Mouse (Mus musculus) hindbrain, embryonic 14.5 days (tissue): ENCODE data around the gene Fndc9. TPM values are rescaled to one million over a fixed set of nuclear protein-coding genes. Genes with fewer than 3 reads are reported as not detected.

ENCODE experiments used
- ATAC-seq: fragments of 200-750 bp; cut with Nextera tagmentation; 2 replicates; pipeline ENCODE4 v1.8.0; 2017; ENCODE audit warnings: moderate number of reproducible peaks, mild to moderate bottlenecking, moderate TSS enrichment, moderate library complexity; ENCODE audit not compliant: low FRiP score
- DNase-seq: peaks from one replicate; pipeline ENCODE4 v3.0.0-alpha.2; 2015; ENCODE audit warnings: low spot score
- H3K27ac ChIP-seq: fragments of 300-500 bp; sonication (generic); 2 replicates; pipeline ENCODE4 v1.5.1; 2014; ENCODE audit warnings: mild to moderate bottlenecking, moderate library complexity
- H3K27me3 ChIP-seq: fragments of 300-500 bp; sonication (generic); 2 replicates; pipeline ENCODE4 v1.6.1; 2014; ENCODE audit warnings: mild to moderate bottlenecking, low read length, mixed read lengths; ENCODE audit not compliant: control insufficient read depth, insufficient read depth
- H3K36me3 ChIP-seq: fragments of 300-500 bp; sonication (generic); replicated peaks from 2 replicates; pipeline ENCODE4 v1.6.1; 2014; ENCODE audit not compliant: control insufficient read depth, insufficient read depth
- H3K4me1 ChIP-seq: fragments of 300-500 bp; sonication (generic); replicated peaks from 2 replicates; pipeline ENCODE4 v1.6.1; 2014; ENCODE audit warnings: antibody characterized with exemption, low read length, mixed read lengths; ENCODE audit not compliant: control insufficient read depth, insufficient read depth
- H3K4me2 ChIP-seq: fragments of 300-500 bp; sonication (generic); replicated peaks from 2 replicates; pipeline ENCODE4 v1.6.1; 2014; ENCODE audit warnings: mild to moderate bottlenecking, moderate library complexity
- H3K4me3 ChIP-seq: fragments of 300-500 bp; sonication (generic); replicated peaks from 2 replicates; pipeline ENCODE4 v1.5.1; 2014; ENCODE audit warnings: mild to moderate bottlenecking, low read length
- H3K9ac ChIP-seq: fragments of 300-500 bp; sonication (generic); 2 replicates; pipeline ENCODE4 v1.6.1; 2014
- H3K9me3 ChIP-seq: fragments of 300-500 bp; sonication (generic); 2 replicates; pipeline ENCODE4 v1.6.1; 2016; ENCODE audit warnings: low read length; ENCODE audit not compliant: control insufficient read depth
- WGBS: fragments of 180-500 bp; shearing (Covaris S2); extraction: QIAGEN DNeasy Blood & Tissue Kit; methylation state at CpG from one replicate; pipeline ENCODE4 v1.1.7; 2014; 5-methylcytosine and 5-hydroxymethylcytosine counted together
- polyA plus RNA-seq: library from polyadenylated mRNA; unstranded; fragments of >200 nt; fragmentation: Nextera tagmentation; extraction: Ambion mirVana; gene quantifications from 2 replicates; pipeline ENCODE4 v1.2.1, GENCODE M21; 2014

Gene Fndc9
- polyA plus RNA-seq, 1 experiment from 2014 or later = 2.8 TPM

DNA sequence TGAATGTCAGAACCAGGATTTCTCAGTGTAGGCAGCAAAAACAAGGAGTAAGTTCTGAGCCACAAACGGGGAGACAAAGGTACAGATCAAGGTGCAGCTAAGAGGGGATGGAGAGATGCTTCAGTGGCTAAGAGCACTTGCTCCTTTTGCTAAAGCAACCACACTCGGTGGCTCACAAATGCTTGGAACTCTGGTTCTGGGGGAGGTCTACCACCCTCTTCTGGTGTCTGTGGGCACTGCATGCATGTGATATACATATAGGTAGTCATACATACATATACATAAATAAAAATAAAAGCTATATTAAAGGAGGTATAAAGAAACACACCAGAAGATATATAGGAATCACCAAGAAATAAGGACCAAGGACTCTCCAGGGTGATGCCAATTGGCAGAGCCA, 11.8 kb upstream of the Fndc9 start:
- no peak overlapping the region for H3K4me2 ChIP-seq
- peaks cover 11% of the 10 kb centered on the region for H3K4me1 ChIP-seq
- H3K27ac ChIP-seq = no peak overlapping the region
- DNase-seq (no peak), ATAC-seq (no peak)
- peaks cover 45% of the 10 kb centered on the region for H3K36me3 ChIP-seq
- WGBS = 86% methylated on average over 2 of the region's 2 CpGs
- no peaks in the 10 kb centered on the region for H3K27me3 ChIP-seq
- H3K9me3 ChIP-seq = no peaks in the 10 kb centered on the region
- no peak overlapping the region for H3K9ac ChIP-seq
- H3K4me3 ChIP-seq = no peak overlapping the region

DNA sequence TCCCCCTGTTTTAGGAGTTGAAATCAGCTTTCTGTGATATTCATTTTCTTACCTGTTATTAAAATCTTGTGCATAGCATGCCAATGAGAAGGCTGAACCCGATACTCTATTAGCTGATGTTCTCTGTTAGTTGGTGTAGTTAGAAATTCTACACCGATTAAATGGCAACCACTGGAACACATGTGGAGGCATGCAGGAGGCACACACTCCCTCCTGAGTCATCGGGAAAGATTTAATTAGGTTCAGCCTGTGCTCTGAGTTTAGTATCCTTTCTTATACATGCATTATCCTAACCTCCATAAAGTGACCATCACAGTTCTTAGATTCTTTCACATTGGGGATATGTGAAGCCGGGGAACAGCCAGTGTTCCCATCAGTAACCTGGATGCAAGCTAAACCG, 10.0 kb upstream of the Fndc9 start:
- no peak for DNase-seq
- Histone ChIP-seq H3K4me3 (no peak overlapping the region), H3K9me3 (no peaks in the 10 kb centered on the region), H3K4me2 (no peak overlapping the region), H3K27me3 (no peaks in the 10 kb centered on the region), H3K4me1 (no peaks in the 10 kb centered on the region; the same call in 1 of the 2 replicates), H3K9ac (no peak overlapping the region), H3K36me3 (peaks cover 60% of the 10 kb centered on the region), H3K27ac (no peak overlapping the region)
- no peak for ATAC-seq
- 87% methylated on average over 5 of the region's 5 CpGs for WGBS

DNA sequence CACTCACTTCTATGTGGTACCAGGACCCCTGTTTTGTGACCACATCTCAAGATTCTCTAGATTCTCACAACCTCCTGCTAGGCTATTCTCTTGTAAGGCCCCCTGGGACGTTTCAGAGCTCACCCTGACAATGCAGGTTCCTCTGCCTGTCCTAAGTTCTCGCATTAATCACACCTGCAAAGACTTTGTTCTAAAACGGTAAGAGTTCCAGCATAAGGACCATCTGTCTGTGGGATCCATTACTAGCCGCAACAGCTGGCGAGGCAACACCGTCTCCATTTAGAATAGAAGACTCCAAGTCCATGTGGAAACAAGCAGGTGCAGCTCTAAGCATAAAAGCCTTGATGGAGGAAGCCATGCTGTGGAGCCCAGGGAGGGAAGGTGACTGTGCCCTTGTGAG, 5.1 kb upstream of the Fndc9 start:
- Histone ChIP-seq H3K4me1 (peaks cover 4% of the 10 kb centered on the region; the same call in 1 of the 2 replicates), H3K9me3 (no peaks in the 10 kb centered on the region), H3K27ac (no peak overlapping the region), H3K27me3 (no peaks in the 10 kb centered on the region), H3K4me3 (no peak overlapping the region), H3K36me3 (peaks cover 58% of the 10 kb centered on the region), H3K9ac (no peak overlapping the region), H3K4me2 (no peak overlapping the region)
- ATAC-seq (no peak), DNase-seq (no peak)
- 54% methylated on average over 6 of the region's 6 CpGs for WGBS

DNA sequence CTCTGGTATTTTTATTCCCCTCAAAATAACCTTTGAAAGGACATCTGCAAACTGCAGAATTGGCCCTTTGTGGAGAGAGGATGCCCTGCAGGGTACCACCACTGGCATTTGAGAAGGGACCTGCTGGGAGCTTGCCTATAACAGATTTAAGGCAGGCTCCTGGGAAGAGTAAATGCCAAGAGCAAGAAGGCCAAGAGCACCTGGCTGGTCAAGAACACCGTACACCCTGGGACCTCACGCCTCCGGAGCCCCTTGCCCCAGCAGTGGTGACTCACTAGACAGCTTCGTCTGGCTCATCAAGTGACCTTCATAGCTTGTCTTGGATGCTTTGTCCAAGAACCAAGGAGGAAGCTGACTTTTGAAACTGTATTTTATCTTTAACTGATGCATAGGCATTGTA, 2.5 kb upstream of the Fndc9 start:
- no peaks in the 10 kb centered on the region for H3K27me3 ChIP-seq
- H3K9me3 ChIP-seq = no peaks in the 10 kb centered on the region
- H3K4me2 ChIP-seq = no peak overlapping the region
- ATAC-seq (no peak), DNase-seq (no peak)
- peaks cover 4% of the 10 kb centered on the region; the same call in 1 of the 2 replicates for H3K4me1 ChIP-seq
- no peak overlapping the region for H3K4me3 ChIP-seq
- WGBS = 88% methylated on average over 4 of the region's 4 CpGs
- H3K36me3 ChIP-seq = peaks cover 65% of the 10 kb centered on the region
- H3K9ac ChIP-seq = no peak overlapping the region
- H3K27ac ChIP-seq = no peak overlapping the region

GRCm38 (mm10) chr11:46233966-46234365, 1.4 kb upstream of the Fndc9 start:
- 63% methylated on average over 4 of the region's 4 CpGs for WGBS
- H3K27me3 ChIP-seq = no peaks in the 10 kb centered on the region
- no peak overlapping the region for H3K4me3 ChIP-seq
- no peak overlapping the region for H3K4me2 ChIP-seq
- no peak overlapping the region for H3K9ac ChIP-seq
- H3K27ac ChIP-seq = no peak overlapping the region; the same call in 1 of the 2 replicates
- H3K9me3 ChIP-seq = no peaks in the 10 kb centered on the region
- ATAC-seq = no peak
- peaks cover 75% of the 10 kb centered on the region for H3K36me3 ChIP-seq
- peaks cover 4% of the 10 kb centered on the region; the same call in 1 of the 2 replicates for H3K4me1 ChIP-seq
- DNase-seq = no peak

- H3K36me3 ChIP-seq = peaks cover 76% of the 10 kb centered on the region
- H3K9me3 ChIP-seq = no peaks in the 10 kb centered on the region
- 42% methylated on average over 4 of the region's 4 CpGs for WGBS
- H3K4me1 ChIP-seq = peaks cover 4% of the 10 kb centered on the region; the same call in 1 of the 2 replicates
- ATAC-seq (no peak), DNase-seq (peak; percentile 62)
- no peak overlapping the region for H3K27ac ChIP-seq
- H3K27me3 ChIP-seq = no peaks in the 10 kb centered on the region
- H3K9ac ChIP-seq = no peak overlapping the region
- no peak overlapping the region for H3K4me3 ChIP-seq
- no peak overlapping the region for H3K4me2 ChIP-seq
Measured at GRCm38 (mm10) chr11:46236976-46237375, 1.6 kb downstream of the Fndc9 start.

DNA sequence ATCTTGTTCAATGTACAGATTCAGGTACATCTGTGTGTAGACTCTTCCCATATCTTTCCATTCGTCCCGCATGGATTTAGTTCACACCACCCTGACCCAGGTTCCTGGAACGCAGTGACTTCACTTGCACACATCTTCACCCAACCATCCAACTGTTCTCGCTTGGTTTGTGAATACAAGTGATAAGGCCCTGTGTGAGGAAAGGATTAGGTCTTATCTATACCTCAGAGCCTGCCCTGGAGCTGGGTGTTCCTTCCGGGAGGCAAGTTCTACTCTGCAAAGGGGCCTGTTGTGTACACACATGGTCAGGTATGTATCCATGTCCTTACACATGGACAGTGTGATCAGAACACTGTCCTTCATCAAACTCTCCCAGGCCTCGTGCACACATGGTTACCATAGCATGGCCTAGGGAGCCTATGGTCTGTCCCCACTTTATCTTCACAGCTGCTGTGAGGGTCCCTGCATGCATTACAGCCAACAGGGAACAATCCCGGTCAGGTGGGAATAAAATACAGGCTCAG, 5.9 kb downstream of the Fndc9 start:
- H3K36me3 ChIP-seq = peaks cover 81% of the 10 kb centered on the region
- DNase-seq (no peak), ATAC-seq (no peak)
- H3K9me3 ChIP-seq = no peaks in the 10 kb centered on the region
- H3K27me3 ChIP-seq = no peaks in the 10 kb centered on the region
- H3K27ac ChIP-seq = no peak overlapping the region
- 95% methylated on average over 7 of the region's 7 CpGs for WGBS
- no peak overlapping the region for H3K4me2 ChIP-seq
- no peak overlapping the region for H3K4me3 ChIP-seq
- no peaks in the 10 kb centered on the region; the same call in 1 of the 2 replicates for H3K4me1 ChIP-seq
- no peak overlapping the region for H3K9ac ChIP-seq

DNA sequence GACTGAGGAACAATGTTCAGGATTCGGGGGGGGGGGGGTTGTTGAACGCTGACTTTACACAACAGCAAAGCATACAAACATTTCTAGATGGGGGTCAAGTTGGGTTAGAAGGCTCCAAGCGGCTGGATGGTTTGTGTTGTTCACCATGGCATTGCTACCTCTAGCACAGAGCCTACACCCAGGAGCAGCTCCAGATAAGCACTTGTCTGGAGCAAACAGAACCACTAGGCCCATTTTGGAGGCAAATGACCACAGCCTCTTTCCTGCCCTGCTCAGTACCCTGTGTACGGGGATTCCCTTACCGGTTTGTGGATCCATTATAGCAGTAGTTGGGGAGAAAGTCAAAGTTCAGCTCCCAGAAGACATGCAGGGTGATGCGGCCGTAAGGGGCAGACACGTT, 6.7 kb downstream of the Fndc9 start:
- Histone ChIP-seq H3K36me3 (peaks cover 83% of the 10 kb centered on the region), H3K9ac (no peak overlapping the region), H3K4me2 (no peak overlapping the region), H3K9me3 (no peaks in the 10 kb centered on the region), H3K27me3 (no peaks in the 10 kb centered on the region), H3K4me3 (no peak overlapping the region), H3K4me1 (no peaks in the 10 kb centered on the region), H3K27ac (no peak overlapping the region)
- DNase-seq = no peak
- ATAC-seq = no peak
- WGBS = 95% methylated on average over 8 of the region's 8 CpGs

DNA sequence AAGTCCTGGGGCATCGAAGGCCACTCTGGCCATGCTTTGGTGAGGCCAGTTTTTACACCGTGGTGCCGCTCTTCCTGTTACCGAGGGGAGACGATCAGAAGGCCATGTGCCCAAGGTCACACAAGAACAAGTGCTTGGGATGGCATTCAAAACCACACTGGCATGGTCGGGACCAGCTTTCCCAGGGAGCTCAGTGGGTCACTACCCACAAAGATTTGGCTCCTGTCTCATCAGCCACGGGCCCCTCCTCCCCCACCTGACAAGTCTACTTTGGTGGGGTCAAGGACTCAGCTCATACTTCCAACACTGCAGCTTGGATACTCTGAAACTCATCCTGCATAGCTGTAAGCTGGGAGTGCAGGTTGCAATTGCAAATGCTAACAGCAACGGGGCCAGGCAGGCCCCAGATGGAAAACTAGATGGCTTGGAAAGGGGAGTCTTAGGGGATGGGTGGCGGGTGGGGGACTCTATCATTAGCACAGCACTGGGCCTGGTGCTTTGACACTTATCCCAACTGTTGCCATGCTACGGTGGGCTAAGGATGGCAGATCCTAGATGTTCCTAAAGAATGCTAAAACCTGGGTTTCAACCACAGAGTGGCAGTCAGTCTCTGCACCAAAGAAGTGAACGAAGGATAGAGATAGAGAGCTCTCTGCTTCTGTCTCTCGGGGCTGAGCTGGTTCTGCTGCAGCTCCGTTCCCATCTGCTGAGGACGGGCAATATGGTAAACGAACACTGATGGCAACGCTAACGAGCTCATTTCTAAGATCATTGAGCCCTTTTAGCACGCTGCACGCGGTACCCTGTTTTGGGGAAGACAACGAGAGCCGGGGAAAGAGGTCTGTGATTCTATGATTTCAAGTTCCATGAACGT, 9.6 kb downstream of the Fndc9 start:
- H3K36me3 ChIP-seq = peaks cover 83% of the 10 kb centered on the region
- no peak for ATAC-seq
- 85% methylated on average over 23 of the region's 23 CpGs for WGBS

More for the DNA sequence above, 9.6 kb downstream of the Fndc9 start:
- Histone ChIP-seq H3K9me3 (no peaks in the 10 kb centered on the region), H3K4me3 (no peak overlapping the region), H3K27ac (no peak overlapping the region), H3K4me1 (no peaks in the 10 kb centered on the region), H3K4me2 (no peak overlapping the region), H3K27me3 (no peaks in the 10 kb centered on the region), H3K9ac (no peak overlapping the region)
- no peak for DNase-seq
